Mouse (Mus musculus): ENCODE results near the gene Gm10320. TPM values are rescaled to one million over a fixed set of nuclear protein-coding genes. Genes with fewer than 3 reads are reported as not detected.

Gm10320 gene
- polyA plus RNA-seq, 1 experiment = 0.69 TPM

GRCm38 (mm10) chr13:98504661-98505488 lies 13.1 kb upstream of the Gm10320 start:
- Histone ChIP-seq H3K4me1 (ENCODE audit: control insufficient read depth, insufficient read depth, low read length) (no peaks in the 10 kb centered on the region), H3K27ac (ENCODE audit: insufficient read depth, low read length) (no peak overlapping the region), H3K4me3 (ENCODE audit: insufficient read depth, low read length) (no peak overlapping the region)
- TF ChIP-seq CTCF (IDR thresholded peaks at IDR 0.05; ENCODE audit: extremely low read depth, insufficient read depth, low read length) (no peak), POLR2A (IDR thresholded peaks at IDR 0.05; ENCODE audit: extremely low read depth, insufficient read depth, low read length) (no peak)

DNA sequence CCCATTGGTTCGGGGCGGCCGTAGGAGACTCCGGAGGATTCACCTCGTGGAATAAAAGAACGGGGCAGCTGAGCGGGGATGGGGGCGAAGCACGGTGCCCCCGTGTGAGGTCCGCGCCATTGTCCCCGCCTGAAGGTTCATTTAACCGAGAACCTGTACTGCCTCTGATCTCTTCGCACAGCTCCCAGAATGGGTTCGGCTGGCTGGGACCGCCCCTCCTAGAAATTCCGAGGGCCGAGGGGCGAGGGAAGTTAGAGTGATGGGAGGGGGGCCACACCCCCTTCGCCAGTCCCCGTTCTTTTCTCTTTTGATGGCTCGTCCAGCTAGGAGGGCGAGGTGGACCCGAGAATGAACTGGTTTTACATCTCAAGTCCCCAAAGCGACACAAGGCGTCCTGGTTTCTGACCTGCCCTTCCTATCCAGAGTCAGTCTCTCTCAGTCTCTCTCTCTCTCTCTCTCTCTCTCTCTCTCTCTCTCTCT lies 12.4 kb upstream of the Gm10320 start:
- no peak for TF ChIP-seq POLR2A (IDR thresholded peaks at IDR 0.05; ENCODE audit: extremely low read depth, insufficient read depth, low read length)
- no peak for TF ChIP-seq CTCF (IDR thresholded peaks at IDR 0.05; ENCODE audit: extremely low read depth, insufficient read depth, low read length)
- no peak overlapping the region; the same call in 1 of the 2 replicates for H3K27ac ChIP-seq (ENCODE audit: insufficient read depth, low read length)
- H3K4me1 ChIP-seq (ENCODE audit: control insufficient read depth, insufficient read depth, low read length) = no peaks in the 10 kb centered on the region
- H3K4me3 ChIP-seq (ENCODE audit: insufficient read depth, low read length) = no peak overlapping the region

GRCm38 (mm10) chr13:98503601-98504000 lies 11.8 kb upstream of the Gm10320 start:
- H3K4me1 ChIP-seq (ENCODE audit: control insufficient read depth, insufficient read depth, low read length) = no peaks in the 10 kb centered on the region
- no peak overlapping the region for H3K4me3 ChIP-seq (ENCODE audit: insufficient read depth, low read length)
- TF ChIP-seq CTCF (IDR thresholded peaks at IDR 0.05; ENCODE audit: extremely low read depth, insufficient read depth, low read length) = no peak
- TF ChIP-seq POLR2A (IDR thresholded peaks at IDR 0.05; ENCODE audit: extremely low read depth, insufficient read depth, low read length) = no peak
- no peak overlapping the region for H3K27ac ChIP-seq (ENCODE audit: insufficient read depth, low read length)

DNA sequence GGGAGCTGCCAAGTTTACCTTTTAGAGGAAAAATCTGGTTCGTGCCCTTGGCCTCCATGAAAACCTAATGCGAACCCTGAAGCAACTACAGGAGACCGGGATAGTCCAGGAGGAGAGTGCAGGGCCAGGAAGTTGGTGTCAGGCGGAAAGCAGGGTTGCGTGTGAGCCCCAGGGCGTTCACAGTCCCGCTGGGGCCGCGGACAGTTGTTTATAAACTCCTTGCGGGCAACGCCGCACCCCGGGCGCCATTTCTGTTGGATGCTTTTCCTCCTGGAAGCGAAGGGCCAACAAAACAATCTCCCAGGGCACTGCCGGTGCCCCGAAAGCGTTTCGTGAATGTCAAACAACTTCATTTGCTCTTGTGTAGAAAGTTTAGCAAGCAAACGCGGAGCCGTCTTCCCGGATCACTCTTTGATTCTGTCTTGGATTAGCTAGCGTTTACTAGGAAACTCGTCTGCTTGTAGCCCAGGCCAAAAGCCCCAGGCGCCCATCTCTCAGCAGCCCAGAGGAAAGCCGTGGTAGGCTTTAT lies 11.1 kb upstream of the Gm10320 start:
- H3K4me3 ChIP-seq (ENCODE audit: insufficient read depth, low read length) = no peak overlapping the region
- no peaks in the 10 kb centered on the region for H3K4me1 ChIP-seq (ENCODE audit: control insufficient read depth, insufficient read depth, low read length)
- no peak overlapping the region for H3K27ac ChIP-seq (ENCODE audit: insufficient read depth, low read length)
- TF ChIP-seq CTCF (IDR thresholded peaks at IDR 0.05; ENCODE audit: extremely low read depth, insufficient read depth, low read length) (no peak), POLR2A (IDR thresholded peaks at IDR 0.05; ENCODE audit: extremely low read depth, insufficient read depth, low read length) (no peak)

DNA sequence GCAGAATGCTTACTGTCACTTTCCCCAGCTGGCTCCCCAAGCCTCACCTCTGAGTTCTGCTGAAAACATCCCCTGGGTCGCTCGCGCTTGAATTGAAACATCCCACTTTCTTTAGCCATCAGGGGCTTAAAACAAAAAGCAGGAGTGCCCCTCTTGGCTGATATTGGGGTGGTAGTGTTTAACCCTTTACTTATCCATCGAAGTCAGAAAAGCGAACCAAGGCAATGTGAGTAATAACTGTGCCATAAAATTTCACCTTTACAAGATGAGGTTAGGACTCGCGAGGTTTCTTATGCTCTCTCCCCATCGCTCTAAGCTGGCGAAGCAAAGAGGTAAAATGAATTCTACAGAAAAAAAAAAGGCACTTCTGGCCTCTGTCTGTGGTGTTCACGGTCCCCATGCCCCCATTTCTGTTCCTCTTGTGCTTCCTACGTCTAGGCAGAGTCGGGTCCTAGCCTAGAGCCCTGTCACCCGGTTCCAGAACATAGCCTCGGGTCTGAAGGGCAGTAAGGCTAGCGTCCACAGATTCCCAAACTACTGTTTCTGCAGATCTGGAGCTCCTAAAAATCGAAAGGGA lies 10.5 kb upstream of the Gm10320 start:
- no peak for TF ChIP-seq POLR2A (IDR thresholded peaks at IDR 0.05; ENCODE audit: extremely low read depth, insufficient read depth, low read length)
- no peak for TF ChIP-seq CTCF (IDR thresholded peaks at IDR 0.05; ENCODE audit: extremely low read depth, insufficient read depth, low read length)
- no peak overlapping the region for H3K27ac ChIP-seq (ENCODE audit: insufficient read depth, low read length)
- no peak overlapping the region for H3K4me3 ChIP-seq (ENCODE audit: insufficient read depth, low read length)

DNA sequence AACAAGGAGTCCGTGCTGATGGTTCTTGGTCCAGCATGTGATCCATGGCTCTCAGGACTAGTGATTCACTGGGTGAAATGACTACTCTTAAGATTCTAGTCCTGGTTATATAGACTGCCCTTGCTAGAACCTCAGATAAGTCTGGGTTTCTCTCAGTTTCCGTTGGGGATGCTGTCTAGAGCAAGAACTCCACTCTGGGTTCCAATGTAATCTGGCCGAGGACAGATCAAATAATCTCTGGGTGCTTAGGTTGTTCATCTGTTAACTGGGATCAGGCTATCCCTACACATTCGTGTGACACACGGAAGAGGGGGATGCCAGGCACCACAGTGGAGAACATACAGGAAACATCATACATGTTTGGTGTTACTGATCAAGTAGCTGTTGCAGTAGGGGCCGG lies 9.5 kb upstream of the Gm10320 start:
- TF ChIP-seq POLR2A (IDR thresholded peaks at IDR 0.05; ENCODE audit: extremely low read depth, insufficient read depth, low read length) (no peak), CTCF (IDR thresholded peaks at IDR 0.05; ENCODE audit: extremely low read depth, insufficient read depth, low read length) (no peak)
- Histone ChIP-seq H3K4me3 (ENCODE audit: insufficient read depth, low read length) (no peak overlapping the region), H3K4me1 (ENCODE audit: control insufficient read depth, insufficient read depth, low read length) (no peaks in the 10 kb centered on the region), H3K27ac (ENCODE audit: insufficient read depth, low read length) (no peak overlapping the region)

More for the DNA sequence above, 10.5 kb upstream of the Gm10320 start:
- no peaks in the 10 kb centered on the region for H3K4me1 ChIP-seq (ENCODE audit: control insufficient read depth, insufficient read depth, low read length)

- H3K4me1 ChIP-seq (ENCODE audit: control insufficient read depth, insufficient read depth, low read length) = no peaks in the 10 kb centered on the region
- TF ChIP-seq POLR2A (IDR thresholded peaks at IDR 0.05; ENCODE audit: extremely low read depth, insufficient read depth, low read length) = no peak
- TF ChIP-seq CTCF (IDR thresholded peaks at IDR 0.05; ENCODE audit: extremely low read depth, insufficient read depth, low read length) = no peak
- no peak overlapping the region for H3K4me3 ChIP-seq (ENCODE audit: insufficient read depth, low read length)
Observed at GRCm38 (mm10) chr13:98500471-98501125, 8.8 kb upstream of the Gm10320 start.

GRCm38 (mm10) chr13:98498561-98498960 lies 6.8 kb upstream of the Gm10320 start:
- Histone ChIP-seq H3K27ac (ENCODE audit: insufficient read depth, low read length) (no peak overlapping the region), H3K4me3 (ENCODE audit: insufficient read depth, low read length) (no peak overlapping the region), H3K4me1 (ENCODE audit: control insufficient read depth, insufficient read depth, low read length) (no peaks in the 10 kb centered on the region)
- no peak for TF ChIP-seq CTCF (IDR thresholded peaks at IDR 0.05; ENCODE audit: extremely low read depth, insufficient read depth, low read length)
- no peak for TF ChIP-seq POLR2A (IDR thresholded peaks at IDR 0.05; ENCODE audit: extremely low read depth, insufficient read depth, low read length)

More at GRCm38 (mm10) chr13:98500471-98501125, 8.8 kb upstream of the Gm10320 start:
- H3K27ac ChIP-seq (ENCODE audit: insufficient read depth, low read length) = no peak overlapping the region

GRCm38 (mm10) chr13:98498080-98498479 lies 6.3 kb upstream of the Gm10320 start:
- TF ChIP-seq POLR2A (IDR thresholded peaks at IDR 0.05; ENCODE audit: extremely low read depth, insufficient read depth, low read length) (no peak), CTCF (IDR thresholded peaks at IDR 0.05; ENCODE audit: extremely low read depth, insufficient read depth, low read length) (no peak)
- Histone ChIP-seq H3K4me3 (ENCODE audit: insufficient read depth, low read length) (no peak overlapping the region), H3K27ac (ENCODE audit: insufficient read depth, low read length) (no peak overlapping the region)

More at GRCm38 (mm10) chr13:98498080-98498479, 6.3 kb upstream of the Gm10320 start:
- no peaks in the 10 kb centered on the region for H3K4me1 ChIP-seq (ENCODE audit: control insufficient read depth, insufficient read depth, low read length)

Data from cortical plate, adult 2 months (tissue).